Mouse (Mus musculus) G1E (cell line): ENCODE results near the gene Kdelr1. TPM values are rescaled to one million over a fixed set of nuclear protein-coding genes. Genes with fewer than 3 reads are reported as not detected.

Experiments used
- ATAC-seq: 2 replicates; pipeline ENCODE4 v1.8.0; 2016; ENCODE audit warnings: mild to moderate bottlenecking; ENCODE audit not compliant: insufficient number of reproducible peaks, poor library complexity, low FRiP score, severe bottlenecking; ENCODE audit errors: extremely low read depth
- DNase-seq: peaks from one replicate; pipeline ENCODE4 v3.0.0; 2012; ENCODE audit warnings: low spot score
- H3K27me3 ChIP-seq: 2 replicates; pipeline ENCODE4 v1.6.1; 2012; ENCODE audit warnings: mild to moderate bottlenecking, low read length, inconsistent platforms; ENCODE audit not compliant: insufficient read depth
- H3K36me3 ChIP-seq: replicated peaks from 2 replicates; pipeline ENCODE3; 2012; ENCODE audit warnings: mild to moderate bottlenecking, inconsistent platforms
- H3K4me1 ChIP-seq: 2 replicates; pipeline ENCODE4 v1.6.1; 2012; ENCODE audit warnings: low read depth, low read length, inconsistent platforms, mixed read lengths; ENCODE audit not compliant: insufficient read depth
- H3K4me3 ChIP-seq: 2 replicates; pipeline ENCODE4 v1.5.1; 2012; ENCODE audit warnings: low read depth, mild to moderate bottlenecking, inconsistent platforms, low read length, moderate library complexity, mixed read lengths
- H3K9me3 ChIP-seq: replicated peaks from 2 replicates; pipeline ENCODE4 v1.6.1; 2012; ENCODE audit warnings: inconsistent platforms
- CTCF ChIP-seq: IDR thresholded peaks from 2 replicates; pipeline ENCODE4 v1.5.1; 2012; ENCODE audit warnings: low read depth, low read length, inconsistent platforms, mixed read lengths
- GATA1 ChIP-seq: IDR thresholded peaks from 2 replicates; pipeline ENCODE4 v1.6.1; 2012; ENCODE audit warnings: borderline replicate concordance, low read length, inconsistent platforms, mixed read lengths
- GATA2 ChIP-seq: IDR thresholded peaks from 2 replicates; pipeline ENCODE4 v1.6.1; 2012; ENCODE audit warnings: low read depth, low read length, inconsistent platforms, borderline replicate concordance
- POLR2AphosphoS5 ChIP-seq: IDR thresholded peaks from 2 replicates; pipeline ENCODE4 v1.6.1; 2012; ENCODE audit warnings: low read depth, low read length, inconsistent platforms; ENCODE audit not compliant: insufficient replicate concordance
- TAL1 ChIP-seq: conservative IDR thresholded peaks from 2 replicates; pipeline ENCODE4 v1.6.1; 2012; ENCODE audit warnings: low read depth, low read length, inconsistent platforms, mixed read lengths
- polyA plus RNA-seq: library from polyadenylated mRNA; stranded (reverse); fragments of >175 nt; gene quantifications from 2 replicates; pipeline ENCODE4 v1.2.3, GENCODE M21; 2012
- total RNA-seq, 2 experiments: library from RNA; stranded (forward) in 1 of 2; stranded (reverse) in 1 of 2; fragments of 200-1000 nt in 1 of 2; fragments of >200 nt in 1 of 2; fragmentation: Nextera tagmentation in 1 of 2; gene quantifications; 2 replicates each; pipeline ENCODE4 v1.2.3; 2014 to 2017

Kdelr1 gene
- total and polyA plus RNA-seq, 3 experiments: 55.2 to 209 (median 135) TPM

DNA sequence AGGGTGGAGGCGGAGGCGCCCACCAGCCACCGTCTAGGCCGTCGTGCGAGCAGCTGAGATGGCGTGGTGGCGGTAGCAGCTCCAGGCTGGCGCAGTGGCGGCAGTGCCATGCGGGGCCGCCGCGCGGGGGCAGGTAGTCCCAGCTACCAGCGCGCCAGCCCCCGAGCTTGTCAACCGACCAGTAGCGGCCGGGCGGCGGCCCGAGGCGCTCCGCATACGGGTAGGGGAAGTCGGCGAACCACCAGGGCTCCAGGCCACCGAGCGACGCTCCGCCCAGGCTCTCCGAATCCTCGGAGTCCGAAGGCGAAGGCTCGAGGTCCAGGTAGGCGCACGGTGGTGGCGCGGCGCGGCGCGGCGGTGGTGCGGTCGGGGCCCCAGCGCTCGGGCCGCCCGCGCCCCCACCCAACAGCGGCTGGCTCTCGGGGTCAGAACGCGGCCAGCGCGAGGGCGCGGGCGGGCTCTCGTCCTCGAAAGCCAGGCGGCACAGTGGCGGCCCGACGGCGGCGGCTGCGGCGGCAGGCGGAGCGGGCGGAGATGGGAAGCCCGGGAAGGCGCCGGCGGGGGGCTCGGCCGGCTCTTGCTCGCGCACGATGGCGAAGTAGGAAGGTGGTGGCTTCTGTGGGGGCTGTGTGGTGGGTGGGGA is 39.3 kb upstream of the Kdelr1 start:
- peaks cover 2% of the 10 kb centered on the region; the same call in 1 of the 2 replicates for H3K27me3 ChIP-seq
- no peak for ATAC-seq

DNA sequence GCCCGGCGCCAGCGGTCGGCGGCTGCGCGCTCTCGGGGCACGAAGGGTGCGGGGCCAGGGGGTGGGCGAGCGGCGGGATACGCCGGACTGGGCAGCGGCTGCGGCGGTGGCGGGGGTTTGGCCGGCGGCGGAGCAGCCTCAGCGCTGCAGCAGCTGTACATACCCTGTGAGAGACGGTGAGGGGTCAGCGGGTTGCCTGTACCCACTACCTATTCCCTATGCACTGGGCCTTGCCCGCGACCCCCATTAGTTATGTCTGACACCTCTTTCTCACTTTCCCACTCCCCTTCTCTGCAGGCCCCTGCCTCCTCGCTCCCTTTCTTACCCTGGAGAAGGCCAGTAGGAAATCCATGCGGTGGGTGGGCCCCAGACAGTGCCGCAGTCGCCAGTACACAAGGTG is 38.6 kb upstream of the Kdelr1 start:
- H3K4me3 ChIP-seq: peak overlapping the region; percentile 13; the same call in 1 of the 2 replicates

More for the DNA sequence above, 39.3 kb upstream of the Kdelr1 start:
- TF ChIP-seq GATA2 (no peak), TAL1 (no peak), CTCF (no peak), POLR2AphosphoS5 (no peak), GATA1 (no peak)
- H3K9me3 ChIP-seq: peaks cover 27% of the 10 kb centered on the region
- H3K4me3 ChIP-seq: peak overlapping the region; percentile 13; the same call in 1 of the 2 replicates
- H3K36me3 ChIP-seq: peaks cover 18% of the 10 kb centered on the region
- H3K4me1 ChIP-seq: peaks cover 31% of the 10 kb centered on the region
- no peak for DNase-seq

DNA sequence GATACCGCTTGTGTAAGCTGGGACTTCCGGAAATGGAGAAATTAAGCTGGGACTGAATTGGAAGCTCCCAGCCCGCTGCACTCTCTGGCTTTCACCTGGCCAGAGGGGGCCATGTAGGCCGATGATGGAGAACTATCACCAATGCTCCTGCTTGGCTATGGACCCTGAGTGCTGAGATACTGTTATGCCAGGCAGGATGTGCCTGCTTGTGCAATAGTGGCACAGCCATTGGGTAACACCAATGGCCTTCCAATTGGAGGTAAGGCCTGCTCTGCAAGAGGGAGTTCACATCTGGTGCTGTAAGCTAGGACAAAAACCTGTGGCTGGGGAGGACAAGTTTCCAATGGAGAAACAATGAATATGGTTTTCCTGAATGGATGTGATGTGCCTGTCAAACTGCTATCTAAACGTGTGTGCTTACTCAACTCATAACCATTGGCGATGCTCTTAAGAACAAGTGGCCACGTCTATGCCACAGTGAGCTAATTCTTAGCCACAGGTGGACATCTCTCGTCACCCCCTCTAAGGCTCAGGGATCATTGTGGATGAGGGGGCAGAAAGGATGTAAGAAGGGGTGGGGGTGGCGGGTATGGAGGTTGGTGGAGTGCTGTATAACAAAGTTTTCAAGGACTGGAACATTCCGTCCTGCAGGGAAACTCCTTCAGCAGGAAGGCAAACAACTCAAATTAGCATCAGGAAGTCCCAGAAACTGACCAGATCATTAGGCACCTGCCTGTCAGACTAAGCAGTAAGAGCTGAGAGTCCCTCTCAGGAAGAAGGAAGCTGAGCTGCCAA is 29.4 kb upstream of the Kdelr1 start:
- H3K27me3 ChIP-seq: peaks cover 38% of the 10 kb centered on the region
- no peaks in the 10 kb centered on the region for H3K4me1 ChIP-seq
- ATAC-seq (no peak), DNase-seq (no peak)
- H3K9me3 ChIP-seq: no peaks in the 10 kb centered on the region
- TF ChIP-seq CTCF (no peak), GATA1 (no peak)
- H3K4me3 ChIP-seq: no peak overlapping the region
- H3K36me3 ChIP-seq: no peaks in the 10 kb centered on the region

More for the DNA sequence above, 38.6 kb upstream of the Kdelr1 start:
- DNase-seq: no peak
- peaks cover 2% of the 10 kb centered on the region; the same call in 1 of the 2 replicates for H3K27me3 ChIP-seq
- ATAC-seq: no peak
- peaks cover 12% of the 10 kb centered on the region for H3K36me3 ChIP-seq
- TF ChIP-seq GATA1 (no peak), POLR2AphosphoS5 (no peak)
- peaks cover 25% of the 10 kb centered on the region for H3K4me1 ChIP-seq
- H3K9me3 ChIP-seq: peaks cover 27% of the 10 kb centered on the region

DNA sequence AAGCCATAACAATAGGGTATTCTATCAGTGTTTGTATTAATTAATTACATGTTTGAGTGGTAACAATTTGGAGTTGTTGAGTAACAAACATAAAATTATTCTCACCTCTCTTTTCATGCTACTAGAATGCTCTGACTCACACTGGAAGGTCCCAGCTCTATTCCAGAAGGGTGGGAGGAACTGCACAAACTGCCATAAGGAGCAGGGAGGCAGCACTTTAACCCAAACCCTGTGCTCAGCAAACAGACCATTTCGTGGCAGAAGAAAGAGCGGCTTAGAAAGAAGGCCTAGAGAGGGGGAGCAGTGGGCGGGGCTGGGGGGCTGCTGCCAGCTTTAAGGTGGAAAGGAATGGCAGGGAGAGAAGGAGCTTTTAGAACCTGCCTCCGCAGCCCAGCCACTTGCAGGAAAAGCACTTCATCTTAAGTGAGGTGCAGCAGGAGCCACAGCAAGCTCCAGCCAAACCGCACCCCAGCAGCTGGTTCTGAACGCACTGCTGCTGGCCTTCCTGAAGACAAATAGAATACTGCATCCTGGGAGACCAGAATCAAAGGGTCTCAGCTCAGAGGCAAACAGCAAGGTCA is 24.0 kb upstream of the Kdelr1 start:
- TF ChIP-seq CTCF (no peak), GATA2 (no peak), TAL1 (no peak), POLR2AphosphoS5 (no peak), GATA1 (no peak)
- DNase-seq (no peak), ATAC-seq (no peak)
- Histone ChIP-seq H3K27me3 (peaks cover 34% of the 10 kb centered on the region), H3K9me3 (no peaks in the 10 kb centered on the region), H3K36me3 (no peaks in the 10 kb centered on the region), H3K4me3 (no peak overlapping the region), H3K4me1 (no peaks in the 10 kb centered on the region)

DNA sequence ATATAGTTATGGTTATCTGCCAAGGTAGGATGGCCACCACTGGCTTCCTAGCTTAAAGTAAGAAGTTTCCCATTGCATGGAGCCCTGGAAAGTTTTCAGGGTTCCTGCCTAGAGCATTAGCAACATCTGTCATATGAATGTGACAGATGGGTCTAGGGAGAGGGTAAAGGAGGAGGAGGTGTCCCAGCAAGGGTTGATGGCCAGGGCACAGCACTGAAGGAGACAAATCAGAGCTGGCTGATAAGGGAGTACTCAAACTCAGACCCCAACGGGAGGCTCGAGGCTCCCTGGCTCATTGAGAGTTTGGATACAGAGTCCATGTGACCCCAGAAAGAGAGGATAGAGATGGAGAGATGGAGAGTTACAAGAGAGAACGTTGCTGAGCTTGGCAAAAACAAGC is 21.9 kb upstream of the Kdelr1 start:
- H3K9me3 ChIP-seq: no peaks in the 10 kb centered on the region
- DNase-seq (no peak), ATAC-seq (no peak)
- no peak overlapping the region for H3K4me3 ChIP-seq
- no peak for TF ChIP-seq GATA1
- TF ChIP-seq POLR2AphosphoS5: no peak
- no peak for TF ChIP-seq GATA2
- no peak for TF ChIP-seq TAL1
- TF ChIP-seq CTCF: no peak
- H3K36me3 ChIP-seq: no peaks in the 10 kb centered on the region
- no peaks in the 10 kb centered on the region for H3K4me1 ChIP-seq
- H3K27me3 ChIP-seq: peaks cover 35% of the 10 kb centered on the region

DNA sequence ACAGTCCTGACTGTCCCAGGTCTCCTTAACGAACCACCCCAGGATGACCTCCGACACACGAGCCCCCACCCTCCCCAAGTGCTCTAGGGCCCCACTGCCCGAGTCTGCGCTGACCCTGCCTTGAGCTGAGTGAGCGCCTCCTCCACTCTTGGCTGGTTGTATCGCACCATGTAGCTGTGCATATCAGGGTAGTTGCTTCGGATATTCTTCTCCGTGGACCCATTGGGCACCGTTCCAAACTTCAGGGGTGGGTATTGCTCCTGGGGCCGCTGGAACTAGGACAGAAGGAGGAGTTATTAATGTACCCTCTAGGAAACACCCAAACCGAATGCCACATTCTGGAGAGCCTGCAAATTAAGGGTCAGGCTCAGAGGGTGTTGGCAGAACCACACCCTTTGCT is 19.5 kb upstream of the Kdelr1 start:
- no peaks in the 10 kb centered on the region for H3K9me3 ChIP-seq
- TF ChIP-seq GATA2 (no peak), GATA1 (no peak), TAL1 (no peak), CTCF (no peak), POLR2AphosphoS5 (no peak)
- DNase-seq: no peak
- ATAC-seq: no peak
- no peak overlapping the region for H3K4me3 ChIP-seq
- peaks cover 45% of the 10 kb centered on the region for H3K27me3 ChIP-seq
- no peaks in the 10 kb centered on the region for H3K4me1 ChIP-seq
- H3K36me3 ChIP-seq: no peaks in the 10 kb centered on the region
